ENCODE assay signal across 7 mouse cellular contexts in genomic region chr11:62251047-62251446, GRCm38 (mm10). TPM values are rescaled to one million over a fixed set of nuclear protein-coding genes. Genes with fewer than 3 reads are reported as not detected.
DNase-seq lines count a peak whose midpoint lies in the region; ATAC-seq lines count a peak whose summit lies in the region.

No protein-coding gene starts in this region.

- H3K27me3 ChIP-seq in hindbrain, embryonic 10.5 days (ENCODE audit: insufficient read depth, poor library complexity, severe bottlenecking): peaks cover 62% of the 10 kb centered on the region

- H3K4me3 ChIP-seq in hindbrain, embryonic 10.5 days: no peak overlapping the region

- no peaks in the 10 kb centered on the region for H3K9me3 ChIP-seq in hindbrain, embryonic 10.5 days

- peak; percentile 64 for DNase-seq in urinary bladder, postnatal 14 days (ENCODE audit: low spot score)
- no peak for DNase-seq in urinary bladder, adult 2 months (ENCODE audit: low spot score)
- DNase-seq in hindbrain, embryonic 10.5 days (ENCODE audit: low spot score): peak; percentile 34
- DNase-seq in lung, postnatal 10 days: peak; percentile 40
- DNase-seq in left cerebral cortex, postnatal 4 days: no peak
- no peak for DNase-seq in adrenal gland, postnatal 10 days

- peaks cover 38% of the 10 kb centered on the region for H3K4me1 ChIP-seq in hindbrain, embryonic 10.5 days (replicated peaks)

- intact Hi-C loops in left cerebral cortex, postnatal 4 days (cut with DNase I): no loop called here

- ATAC-seq in megakaryocyte-erythroid progenitor cell, adult 5-6 weeks (replicated peaks; ENCODE audit: low FRiP score, low TSS enrichment, poor library complexity, severe bottlenecking): no peak

- H3K27ac ChIP-seq in hindbrain, embryonic 10.5 days: peak overlapping the region; percentile 62; the same call in 1 of the 2 replicates

- 61% methylated on average over 11 of the region's 11 CpGs for WGBS in hindbrain, embryonic 10.5 days

- no peaks in the 10 kb centered on the region for H3K36me3 ChIP-seq in hindbrain, embryonic 10.5 days

RNA-seq across cellular contexts. Expression of gene Adora2b, which starts 2.3 kb away (rescaled TPM):
- polyA plus RNA-seq in urinary bladder, adult 2 months (2012; rRNA removed): 42.5 and 43.9 TPM in 2 replicates
- polyA plus RNA-seq in hindbrain, embryonic 10.5 days (2016; fragmentation: Nextera tagmentation; extraction: Ambion mirVana): 4.1 and 6.4 TPM in 2 replicates
- 1 to 10 TPM; 4.0 to 4.4 TPM for total RNA-seq in left cerebral cortex, postnatal 4 days (2021)
- 1 to 10 TPM in 1 of 2 experiments, under 1 TPM in 1; 0.57 to 1.1 TPM for total RNA-seq in adrenal gland, postnatal 10 days (2021)
- total RNA-seq in megakaryocyte-erythroid progenitor cell, adult 5-6 weeks (2014; fragmentation: Nextera tagmentation): not detected in 2 replicates
- not detected in 2 replicates for total RNA-seq in megakaryocyte-erythroid progenitor cell, adult 5-6 weeks (2017)

RNA-seq across cellular contexts. Expression of gene Zswim7, which starts 30.1 kb away (rescaled TPM):
- 20.0 and 22.4 TPM in 2 replicates for polyA plus RNA-seq in urinary bladder, adult 2 months (2012; rRNA removed)
- 16.4 and 21.4 TPM in 2 replicates for polyA plus RNA-seq in hindbrain, embryonic 10.5 days (2016; fragmentation: Nextera tagmentation; extraction: Ambion mirVana)
- total RNA-seq in left cerebral cortex, postnatal 4 days (2021): 1 to 10 TPM; 6.4 to 8.7 TPM
- 10 to 100 TPM; 18.7 to 24.2 TPM for total RNA-seq in adrenal gland, postnatal 10 days (2021)
- 14.7 and 14.9 TPM in 2 replicates for total RNA-seq in megakaryocyte-erythroid progenitor cell, adult 5-6 weeks (2014; fragmentation: Nextera tagmentation)
- 7.7 and 9.5 TPM in 2 replicates for total RNA-seq in megakaryocyte-erythroid progenitor cell, adult 5-6 weeks (2017)

RNA-seq across cellular contexts. Expression of gene Ttc19, which starts 30.2 kb away (rescaled TPM):
- polyA plus RNA-seq in urinary bladder, adult 2 months (2012; rRNA removed): 17.3 and 19.1 TPM in 2 replicates
- polyA plus RNA-seq in hindbrain, embryonic 10.5 days (2016; fragmentation: Nextera tagmentation; extraction: Ambion mirVana): 16.2 and 20.5 TPM in 2 replicates
- 10 to 100 TPM; 54.9 to 59.5 TPM for total RNA-seq in left cerebral cortex, postnatal 4 days (2021)
- total RNA-seq in adrenal gland, postnatal 10 days (2021): 10 to 100 TPM; 25.5 to 27.2 TPM
- 9.9 and 14.9 TPM in 2 replicates for total RNA-seq in megakaryocyte-erythroid progenitor cell, adult 5-6 weeks (2014; fragmentation: Nextera tagmentation)
- total RNA-seq in megakaryocyte-erythroid progenitor cell, adult 5-6 weeks (2017): 12.1 and 23.5 TPM in 2 replicates

Comparison
In these comparisons a context has a peak if more than half of its experiments do, and no peak if none do; other contexts are left out.
1. DNase-seq: peak in urinary bladder, postnatal 14 days (single experiment), hindbrain, embryonic 10.5 days (single experiment) and lung, postnatal 10 days (single experiment); none in urinary bladder, adult 2 months (single experiment), left cerebral cortex, postnatal 4 days (single experiment) and adrenal gland, postnatal 10 days (single experiment).